Comparison of ENCODE assay signal across 25 mouse cellular contexts in genomic region chr11:110097465-110097864, GRCm38 (mm10). TPM values are rescaled to one million over a fixed set of nuclear protein-coding genes. Genes with fewer than 3 reads are reported as not detected.
DNase-seq lines count a peak whose midpoint lies in the region; ATAC-seq and TF ChIP-seq lines count a peak whose summit lies in the region.
"Had no signal": no experiment of that assay in that cellular context is flagged by ENCODE, and none has a peak within 500 bp of the region (broad histone marks: within the 10 kb centered on the region; RNA-seq: fewer than 3 reads in every experiment).

No protein-coding gene starts in this region.

- WGBS in kidney, adult 2 months = 53% methylated on average over 6 of the region's 6 CpGs
- WGBS in liver, embryonic 16.5 days (ENCODE audit: insufficient replicate concordance) = 44% methylated on average over 6 of the region's 6 CpGs
- 88% methylated on average over 6 of the region's 6 CpGs for WGBS in hindbrain, embryonic 11.5 days

- H3K4me2 ChIP-seq in liver, embryonic 16.5 days (ENCODE audit: low read depth, low read length) = no peak overlapping the region
- no peak overlapping the region for H3K4me2 ChIP-seq in hindbrain, embryonic 11.5 days (replicated peaks; ENCODE audit: low read depth, low read length)
- H3K4me2 ChIP-seq: embryonic facial prominence, embryonic 13.5 days; heart, embryonic 13.5 days; hindbrain, embryonic 15.5 days; midbrain, embryonic 13.5 days had no signal

- no peaks in the 10 kb centered on the region for H3K36me3 ChIP-seq in kidney, adult 2 months (ENCODE audit: control insufficient read depth, insufficient read depth, low read length)
- no peaks in the 10 kb centered on the region for H3K36me3 ChIP-seq in liver, embryonic 16.5 days (ENCODE audit: control insufficient read depth, insufficient read depth)
- H3K36me3 ChIP-seq in hindbrain, embryonic 11.5 days (ENCODE audit: control insufficient read depth, insufficient read depth, low read length) = no peaks in the 10 kb centered on the region
- H3K36me3 ChIP-seq: embryonic facial prominence, embryonic 13.5 days; forebrain, embryonic 10.5 days; heart, embryonic 13.5 days; hindbrain, embryonic 15.5 days; midbrain, embryonic 13.5 days had no signal

- H3K9me3 ChIP-seq in liver, embryonic 16.5 days (replicated peaks; ENCODE audit: control insufficient read depth, low read length) = no peaks in the 10 kb centered on the region
- H3K9me3 ChIP-seq in hindbrain, embryonic 11.5 days (ENCODE audit: control insufficient read depth, low read length) = no peaks in the 10 kb centered on the region
- H3K9me3 ChIP-seq: embryonic facial prominence, embryonic 13.5 days; forebrain, embryonic 10.5 days; hindbrain, embryonic 15.5 days; midbrain, embryonic 13.5 days had no signal

- no peak overlapping the region for H3K4me3 ChIP-seq in kidney, adult 2 months (ENCODE audit: insufficient read depth, low read depth, low read length)
- no peak overlapping the region for H3K4me3 ChIP-seq in liver, embryonic 16.5 days (ENCODE audit: low read depth, low read length)
- no peak overlapping the region for H3K4me3 ChIP-seq in hindbrain, embryonic 11.5 days (ENCODE audit: low read depth, low read length)
- H3K4me3 ChIP-seq: embryonic facial prominence, embryonic 13.5 days; forebrain, embryonic 10.5 days; heart, embryonic 13.5 days; hindbrain, embryonic 15.5 days; midbrain, embryonic 13.5 days had no signal

- H3K27me3 ChIP-seq in kidney, adult 2 months (replicated peaks; ENCODE audit: control insufficient read depth, insufficient read depth, low read length) = no peaks in the 10 kb centered on the region
- H3K27me3 ChIP-seq in liver, embryonic 16.5 days (ENCODE audit: control insufficient read depth, insufficient read depth, low read depth, low read length) = no peaks in the 10 kb centered on the region
- H3K27me3 ChIP-seq in hindbrain, embryonic 11.5 days (ENCODE audit: control insufficient read depth, insufficient read depth, low read length) = no peaks in the 10 kb centered on the region
- H3K27me3 ChIP-seq: embryonic facial prominence, embryonic 13.5 days; heart, embryonic 13.5 days; hindbrain, embryonic 15.5 days; midbrain, embryonic 13.5 days had no signal

- TF ChIP-seq POLR2A in kidney, adult 2 months (IDR thresholded peaks at IDR 0.05; ENCODE audit: low read depth, low read length) = no peak

- H3K9ac ChIP-seq in liver, embryonic 16.5 days (ENCODE audit: low read depth, low read length) = no peak overlapping the region
- H3K9ac ChIP-seq in hindbrain, embryonic 11.5 days (ENCODE audit: low read depth, low read length) = no peak overlapping the region
- H3K9ac ChIP-seq: embryonic facial prominence, embryonic 13.5 days; heart, embryonic 13.5 days; hindbrain, embryonic 15.5 days; midbrain, embryonic 13.5 days had no signal

- no peak for ATAC-seq in liver, embryonic 16.5 days (ENCODE audit: low read depth)
- no peak for ATAC-seq in hindbrain, embryonic 11.5 days (ENCODE audit: low FRiP score)
- ATAC-seq: CD4-positive, CD25-positive, alpha-beta regulatory T cell, adult 4 months; forebrain, embryonic 16.5 days; inflammation-experienced regulatory T-cells, adult 6 months; midbrain, embryonic 13.5 days had no signal

- DNase-seq in kidney, adult 2 months = peak; percentile 41
- no peak for DNase-seq in kidney, adult 11 months
- no peak for DNase-seq in liver
- DNase-seq in lung, postnatal 36 days = peak; percentile 1
- no peak for DNase-seq in lung, postnatal 14 days
- DNase-seq in skeletal muscle tissue, adult 2 months (ENCODE audit: low read depth, low spot score) = peak; percentile 23
- no peak for DNase-seq in hindbrain, embryonic 11.5 days (ENCODE audit: low spot score)
- DNase-seq: adrenal gland, postnatal 25 days; cerebellum, adult 11-12 months; cerebellum, adult 9-11 months; heart, postnatal 10 days; kidney, adult 18-20 months; kidney, postnatal 10 days; left cerebral cortex, postnatal 4 days; thymus, postnatal 4 days had no signal

- H3K4me1 ChIP-seq in kidney, adult 2 months (ENCODE audit: control insufficient read depth, insufficient read depth, low read length) = no peaks in the 10 kb centered on the region
- H3K4me1 ChIP-seq in liver, embryonic 16.5 days (ENCODE audit: control insufficient read depth, low read depth, low read length) = no peaks in the 10 kb centered on the region
- no peaks in the 10 kb centered on the region for H3K4me1 ChIP-seq in hindbrain, embryonic 11.5 days (replicated peaks; ENCODE audit: control insufficient read depth, insufficient read depth, low read length)
- H3K4me1 ChIP-seq: embryonic facial prominence, embryonic 13.5 days; forebrain, embryonic 10.5 days; heart, embryonic 13.5 days; midbrain, embryonic 13.5 days had no signal

- TF ChIP-seq CTCF in kidney, adult 2 months (conservative IDR thresholded peaks at IDR 0.05; ENCODE audit: insufficient read depth, insufficient read length, low read depth, low read length) = no peak

- H3K27ac ChIP-seq in kidney, adult 2 months (ENCODE audit: insufficient read depth, low read depth, low read length) = no peak overlapping the region
- H3K27ac ChIP-seq in liver, embryonic 16.5 days (ENCODE audit: low read length) = 0 out of 2 replicates have a peak overlapping the region, but pooled peaks have one; percentile 29
- no peak overlapping the region for H3K27ac ChIP-seq in hindbrain, embryonic 11.5 days (ENCODE audit: low read depth, low read length)
- H3K27ac ChIP-seq: embryonic facial prominence, embryonic 13.5 days; forebrain, embryonic 10.5 days; heart, embryonic 13.5 days; hindbrain, embryonic 15.5 days; macrophage; midbrain, embryonic 13.5 days had no signal

RNA-seq across cellular contexts. Expression of gene Abca8a, which starts 1.7 kb away (rescaled TPM):
- polyA plus RNA-seq in kidney, adult 2 months (2012; rRNA removed) = 7.6 and 9.2 TPM in 2 replicates
- polyA plus RNA-seq in liver, embryonic 16.5 days (2015; fragmentation: Nextera tagmentation; extraction: Ambion mirVana) = 5.2 and 5.8 TPM in 2 replicates
- polyA plus RNA-seq in hindbrain, embryonic 11.5 days (2014; fragmentation: Nextera tagmentation; extraction: Ambion mirVana) = 0.03 and 0.12 TPM in 2 replicates
- polyA plus RNA-seq: CD4-positive, CD25-positive, alpha-beta regulatory T cell, adult 4 months; forebrain, embryonic 10.5 days; inflammation-experienced regulatory T-cells, adult 6 months; macrophage had no signal

Comparison
In these comparisons a context has a peak if more than half of its experiments do, and no peak if none do; other contexts are left out.
1. DNase-seq: peak in kidney, adult 2 months (single experiment), lung, postnatal 36 days (single experiment) and skeletal muscle tissue, adult 2 months (single experiment); none in kidney, adult 11 months (single experiment), liver (single experiment), lung, postnatal 14 days (single experiment) and hindbrain, embryonic 11.5 days (single experiment).